Mouse (Mus musculus): ENCODE results near the gene Usp49.

Gene Usp49

DNA sequence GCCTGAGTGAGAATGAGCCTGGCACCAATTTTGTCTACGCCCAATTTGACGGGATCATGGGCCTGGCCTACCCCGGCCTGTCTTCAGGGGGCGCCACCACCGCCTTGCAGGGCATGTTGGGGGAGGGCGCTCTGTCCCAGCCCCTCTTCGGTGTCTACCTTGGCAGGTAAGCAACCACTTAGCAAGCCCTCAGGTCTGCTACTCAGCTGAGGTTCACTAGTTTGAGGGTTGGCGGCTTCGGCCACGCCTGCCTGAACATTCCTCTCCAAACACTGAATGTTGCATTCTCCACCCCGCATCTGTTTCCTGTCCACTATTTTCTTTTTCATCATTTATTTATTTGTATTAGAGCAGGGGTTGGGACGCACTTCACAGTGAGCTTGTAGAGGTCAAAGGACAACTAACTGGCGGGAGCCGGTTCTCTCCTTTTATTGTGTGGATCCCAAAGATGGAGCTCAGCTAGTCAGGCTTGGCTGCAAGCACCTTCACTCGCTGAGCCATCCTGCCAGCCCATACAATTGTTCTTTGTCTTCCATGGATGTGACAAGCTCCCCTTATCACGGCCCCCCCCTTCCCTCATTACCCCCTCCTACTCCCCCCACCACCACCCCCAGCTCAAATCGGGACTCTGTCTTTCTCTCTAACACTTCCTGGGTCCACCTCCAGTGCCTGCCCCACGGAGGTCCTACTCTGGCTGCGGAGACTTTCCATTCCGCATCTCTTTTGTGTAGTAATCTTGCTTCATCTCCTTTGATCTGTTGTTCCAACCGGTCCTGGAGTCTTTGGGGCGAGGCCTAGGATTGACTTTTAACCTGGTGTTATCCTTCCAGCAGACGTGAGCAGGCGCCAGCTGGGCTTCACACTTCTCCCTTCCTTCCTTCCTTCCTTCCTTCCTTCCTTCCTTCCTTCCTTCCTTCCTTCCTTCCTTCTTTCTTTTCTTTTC, 100.4 kb downstream of the Usp49 start:
- in situ Hi-C loops (cut with MboI; ENCODE audit: low sequenced_read_pairs), result no loop called here

GRCm38 (mm10) chr17:47735553-47736100, 105.1 kb downstream of the Usp49 start:
- in situ Hi-C loops (cut with MboI; ENCODE audit: low sequenced_read_pairs), result no loop called here

Data from CH12F3 (cell line).